Mouse (Mus musculus): ENCODE results near the gene Sv2b. TPM values are rescaled to one million over a fixed set of nuclear protein-coding genes. Genes with fewer than 3 reads are reported as not detected.
"Not testable (repeated sequence)": the region's sequence is repeated elsewhere in the genome, so short reads cannot be mapped to it uniquely, and the experiment has no call there.

Sv2b gene
- polyA plus RNA-seq, 1 experiment = not detected

DNA sequence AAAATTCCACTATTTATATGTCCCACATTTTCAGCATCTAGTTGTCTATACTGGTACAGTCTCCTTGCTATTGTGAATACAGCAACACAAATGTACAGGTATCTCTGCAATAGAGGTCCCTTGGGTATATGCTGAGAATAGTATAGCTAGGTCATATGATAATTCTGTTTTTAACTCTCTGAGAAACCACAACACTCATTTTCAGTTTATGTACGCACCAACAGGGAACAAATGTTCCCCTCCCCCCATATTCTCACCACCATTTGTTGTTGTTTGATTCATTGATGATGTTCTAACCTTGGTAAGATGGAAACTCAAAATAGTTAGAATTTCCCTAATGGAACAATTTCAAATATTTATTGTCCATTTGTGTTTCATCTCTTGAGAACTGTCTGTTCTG, 16.2 kb upstream of the Sv2b start:
- Histone ChIP-seq H3K4me3 (replicated peaks; ENCODE audit: control insufficient read depth, low read depth, low read length) (no peak overlapping the region), H3K27ac (ENCODE audit: control insufficient read depth, insufficient read depth, low read depth, low read length, poor library complexity) (no peak overlapping the region), H3K4me1 (ENCODE audit: control insufficient read depth, insufficient read depth, low read length) (no peaks in the 10 kb centered on the region; the same call in 1 of the 2 replicates)
- TF ChIP-seq POLR2A (IDR thresholded peaks at IDR 0.05; ENCODE audit: borderline replicate concordance, control insufficient read depth, low read depth, low read length) (no peak), CTCF (IDR thresholded peaks at IDR 0.05; ENCODE audit: control insufficient read depth, insufficient read depth, low read length) (no peak)
- WGBS = 64% methylated on average over 1 of the region's 1 CpGs

DNA sequence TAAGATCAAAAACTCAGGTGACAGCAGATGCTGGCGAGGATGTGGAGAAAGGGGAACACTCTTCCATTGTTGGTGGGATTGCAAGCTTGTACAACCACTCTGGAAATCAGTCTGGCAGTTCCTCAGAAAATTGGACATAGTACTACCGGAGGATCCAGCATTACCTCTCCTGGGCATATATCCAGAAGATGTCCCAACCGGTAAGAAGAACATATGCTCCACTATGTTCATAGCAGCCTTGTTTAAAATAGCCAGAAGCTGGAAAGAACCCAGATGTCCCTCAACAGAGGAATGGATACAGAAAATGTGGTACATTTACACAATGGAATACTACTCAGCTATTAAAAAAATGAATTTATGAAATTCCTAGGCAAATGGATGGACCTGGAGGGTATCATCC, 13.7 kb upstream of the Sv2b start:
- not testable (repeated sequence) for H3K27ac ChIP-seq (ENCODE audit: control insufficient read depth, insufficient read depth, low read depth, low read length, poor library complexity); H3K4me1 ChIP-seq (ENCODE audit: control insufficient read depth, insufficient read depth, low read length); H3K4me3 ChIP-seq (replicated peaks; ENCODE audit: control insufficient read depth, low read depth, low read length)
- 83% methylated on average over 3 of the region's 3 CpGs for WGBS

DNA sequence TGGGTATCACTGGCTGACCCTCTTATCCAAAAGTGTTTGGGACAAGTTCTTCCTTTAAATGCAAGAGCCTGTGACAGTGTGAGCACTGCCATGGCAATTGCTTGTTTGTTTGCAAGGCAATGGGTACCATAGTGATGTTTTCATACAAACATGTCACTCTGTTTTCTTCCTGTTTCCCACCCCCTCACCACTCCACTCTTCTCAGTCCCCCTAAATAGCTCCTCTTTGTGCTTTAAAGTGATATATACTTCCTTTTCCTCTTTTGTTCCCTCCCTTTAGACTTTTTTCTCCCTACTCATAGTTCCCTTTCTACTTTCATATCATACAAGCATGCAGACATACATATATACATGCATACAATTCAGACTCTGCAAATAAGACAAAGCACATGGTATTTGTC, 10.9 kb upstream of the Sv2b start:
- H3K27ac ChIP-seq (ENCODE audit: control insufficient read depth, insufficient read depth, low read depth, low read length, poor library complexity) = no peak overlapping the region
- TF ChIP-seq CTCF (IDR thresholded peaks at IDR 0.05; ENCODE audit: control insufficient read depth, insufficient read depth, low read length) = no peak
- no peak for TF ChIP-seq POLR2A (IDR thresholded peaks at IDR 0.05; ENCODE audit: borderline replicate concordance, control insufficient read depth, low read depth, low read length)
- no peak overlapping the region for H3K4me3 ChIP-seq (replicated peaks; ENCODE audit: control insufficient read depth, low read depth, low read length)
- no peaks in the 10 kb centered on the region; the same call in 1 of the 2 replicates for H3K4me1 ChIP-seq (ENCODE audit: control insufficient read depth, insufficient read depth, low read length)

DNA sequence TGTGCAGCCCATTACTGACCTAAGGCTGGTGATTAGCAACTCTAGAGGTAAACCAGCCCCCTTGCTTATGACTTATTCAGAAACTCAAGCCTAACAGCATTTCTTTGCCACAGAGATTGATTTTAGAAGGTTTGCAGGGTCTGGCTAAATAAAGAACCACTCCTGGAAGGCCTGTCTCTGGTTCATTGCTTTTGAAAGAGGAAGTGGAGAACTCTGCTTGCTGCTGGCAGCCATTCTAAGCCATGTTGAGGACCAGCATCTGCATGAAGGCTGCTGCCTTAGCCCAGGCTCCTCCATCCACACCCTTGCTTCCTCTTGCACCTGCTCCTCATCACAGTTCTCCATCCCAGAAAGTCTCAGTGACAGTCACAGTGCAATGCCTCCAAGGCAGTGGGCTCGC, 9.3 kb upstream of the Sv2b start:
- Histone ChIP-seq H3K4me1 (ENCODE audit: control insufficient read depth, insufficient read depth, low read length) (no peaks in the 10 kb centered on the region; the same call in 1 of the 2 replicates), H3K4me3 (replicated peaks; ENCODE audit: control insufficient read depth, low read depth, low read length) (no peak overlapping the region), H3K27ac (ENCODE audit: control insufficient read depth, insufficient read depth, low read depth, low read length, poor library complexity) (no peak overlapping the region)
- TF ChIP-seq POLR2A (IDR thresholded peaks at IDR 0.05; ENCODE audit: borderline replicate concordance, control insufficient read depth, low read depth, low read length) (no peak), CTCF (IDR thresholded peaks at IDR 0.05; ENCODE audit: control insufficient read depth, insufficient read depth, low read length) (no peak)
- WGBS = 65% methylated on average over 1 of the region's 1 CpGs

DNA sequence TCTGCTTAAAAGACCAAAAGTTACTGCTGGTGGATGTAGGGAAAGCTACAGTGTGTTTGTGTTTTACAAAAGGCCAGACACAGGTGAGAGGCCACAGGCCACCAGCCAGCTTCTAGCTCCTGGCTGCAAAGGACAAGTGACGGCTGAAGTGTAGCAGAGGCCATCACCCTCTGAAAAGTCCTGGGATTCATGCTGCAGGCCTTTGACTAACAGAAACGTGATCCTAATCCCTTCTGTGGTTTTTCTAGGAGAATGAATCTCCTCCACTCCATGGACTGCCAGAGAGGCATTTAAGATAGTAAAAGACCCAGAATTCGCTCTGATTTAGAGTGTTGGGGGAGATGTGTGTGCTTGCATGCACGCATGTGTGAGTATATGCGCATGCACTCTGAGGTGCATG, 5.8 kb upstream of the Sv2b start:
- no peak for TF ChIP-seq CTCF (IDR thresholded peaks at IDR 0.05; ENCODE audit: control insufficient read depth, insufficient read depth, low read length)
- TF ChIP-seq POLR2A (IDR thresholded peaks at IDR 0.05; ENCODE audit: borderline replicate concordance, control insufficient read depth, low read depth, low read length) = no peak
- H3K4me1 ChIP-seq (ENCODE audit: control insufficient read depth, insufficient read depth, low read length) = no peaks in the 10 kb centered on the region; the same call in 1 of the 2 replicates
- no peak overlapping the region for H3K4me3 ChIP-seq (replicated peaks; ENCODE audit: control insufficient read depth, low read depth, low read length)
- H3K27ac ChIP-seq (ENCODE audit: control insufficient read depth, insufficient read depth, low read depth, low read length, poor library complexity) = no peak overlapping the region
- WGBS = 82% methylated on average over 5 of the region's 5 CpGs

DNA sequence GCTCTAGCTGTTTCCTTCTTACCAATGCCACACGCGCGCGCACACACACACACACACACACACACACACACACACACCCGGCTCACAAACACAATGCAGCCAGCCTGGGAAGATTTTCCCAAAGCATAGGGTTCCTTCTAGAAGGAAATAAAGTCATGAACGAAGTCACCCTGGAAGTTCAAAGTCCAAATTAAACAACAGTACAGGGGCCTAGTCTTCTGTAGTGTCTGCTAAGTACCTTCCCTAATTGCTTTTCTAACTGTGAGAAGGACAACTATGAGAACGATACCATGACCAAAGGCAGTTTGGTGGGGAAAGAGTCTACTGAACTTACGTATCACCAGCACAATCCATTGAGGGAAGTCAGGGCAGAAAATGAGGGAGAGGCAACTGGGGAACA, 508 bp upstream of the Sv2b start:
- Histone ChIP-seq H3K27ac (ENCODE audit: control insufficient read depth, insufficient read depth, low read depth, low read length, poor library complexity) (no peak overlapping the region), H3K4me3 (replicated peaks; ENCODE audit: control insufficient read depth, low read depth, low read length) (no peak overlapping the region), H3K4me1 (ENCODE audit: control insufficient read depth, insufficient read depth, low read length) (no peaks in the 10 kb centered on the region)
- 80% methylated on average over 8 of the region's 8 CpGs for WGBS
- TF ChIP-seq POLR2A (IDR thresholded peaks at IDR 0.05; ENCODE audit: borderline replicate concordance, control insufficient read depth, low read depth, low read length) (no peak), CTCF (IDR thresholded peaks at IDR 0.05; ENCODE audit: control insufficient read depth, insufficient read depth, low read length) (no peak)

DNA sequence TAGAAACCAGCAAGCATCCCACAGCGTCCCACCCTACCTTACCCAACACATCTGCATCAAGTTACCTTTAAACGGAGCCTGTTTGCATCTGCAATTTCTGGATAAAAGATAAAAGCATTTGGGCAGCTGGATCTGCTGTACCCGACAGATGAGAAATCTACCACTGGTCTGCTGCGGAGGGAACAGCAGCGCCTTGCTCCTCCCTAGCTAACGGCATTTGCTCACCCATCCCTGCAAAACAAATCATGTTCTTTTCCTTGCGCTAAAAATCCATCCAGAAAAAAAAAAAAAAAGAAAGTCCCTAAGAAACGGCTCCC, 964 bp downstream of the Sv2b start:
- no peak overlapping the region for H3K27ac ChIP-seq (ENCODE audit: control insufficient read depth, insufficient read depth, low read depth, low read length, poor library complexity)
- WGBS = 9% methylated on average over 8 of the region's 8 CpGs
- TF ChIP-seq POLR2A (IDR thresholded peaks at IDR 0.05; ENCODE audit: borderline replicate concordance, control insufficient read depth, low read depth, low read length) = no peak
- TF ChIP-seq CTCF (IDR thresholded peaks at IDR 0.05; ENCODE audit: control insufficient read depth, insufficient read depth, low read length) = no peak
- no peak overlapping the region for H3K4me3 ChIP-seq (replicated peaks; ENCODE audit: control insufficient read depth, low read depth, low read length)
- H3K4me1 ChIP-seq (ENCODE audit: control insufficient read depth, insufficient read depth, low read length) = no peaks in the 10 kb centered on the region

DNA sequence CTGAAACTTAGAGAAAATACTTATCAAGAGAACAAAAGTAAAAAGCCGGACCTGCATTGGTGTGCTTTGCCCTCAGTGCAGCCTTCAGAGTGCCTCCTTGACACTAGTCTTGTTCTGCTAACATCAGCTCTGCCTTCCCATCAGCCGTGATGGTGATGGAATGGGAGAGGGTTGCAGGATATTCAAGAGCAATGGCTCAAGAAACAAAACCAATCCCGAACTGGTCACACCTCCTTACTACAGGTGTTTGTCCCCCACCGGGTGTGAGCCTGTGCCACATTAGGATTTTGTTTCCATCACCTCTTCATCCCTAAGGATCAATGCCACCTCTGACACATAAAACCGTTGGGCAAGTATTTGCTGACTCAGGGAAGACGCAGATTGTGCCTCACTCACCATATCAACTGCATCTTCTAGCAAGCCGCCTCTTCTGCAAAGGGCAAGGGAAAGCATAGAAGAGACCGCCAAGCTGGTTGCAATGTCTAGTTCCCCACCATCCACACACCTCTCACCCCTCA, 1.4 kb downstream of the Sv2b start:
- TF ChIP-seq CTCF (IDR thresholded peaks at IDR 0.05; ENCODE audit: control insufficient read depth, insufficient read depth, low read length) = no peak
- no peak for TF ChIP-seq POLR2A (IDR thresholded peaks at IDR 0.05; ENCODE audit: borderline replicate concordance, control insufficient read depth, low read depth, low read length)
- WGBS = 65% methylated on average over 8 of the region's 8 CpGs
- H3K4me3 ChIP-seq (replicated peaks; ENCODE audit: control insufficient read depth, low read depth, low read length) = no peak overlapping the region
- H3K27ac ChIP-seq (ENCODE audit: control insufficient read depth, insufficient read depth, low read depth, low read length, poor library complexity) = no peak overlapping the region
- H3K4me1 ChIP-seq (ENCODE audit: control insufficient read depth, insufficient read depth, low read length) = no peaks in the 10 kb centered on the region

DNA sequence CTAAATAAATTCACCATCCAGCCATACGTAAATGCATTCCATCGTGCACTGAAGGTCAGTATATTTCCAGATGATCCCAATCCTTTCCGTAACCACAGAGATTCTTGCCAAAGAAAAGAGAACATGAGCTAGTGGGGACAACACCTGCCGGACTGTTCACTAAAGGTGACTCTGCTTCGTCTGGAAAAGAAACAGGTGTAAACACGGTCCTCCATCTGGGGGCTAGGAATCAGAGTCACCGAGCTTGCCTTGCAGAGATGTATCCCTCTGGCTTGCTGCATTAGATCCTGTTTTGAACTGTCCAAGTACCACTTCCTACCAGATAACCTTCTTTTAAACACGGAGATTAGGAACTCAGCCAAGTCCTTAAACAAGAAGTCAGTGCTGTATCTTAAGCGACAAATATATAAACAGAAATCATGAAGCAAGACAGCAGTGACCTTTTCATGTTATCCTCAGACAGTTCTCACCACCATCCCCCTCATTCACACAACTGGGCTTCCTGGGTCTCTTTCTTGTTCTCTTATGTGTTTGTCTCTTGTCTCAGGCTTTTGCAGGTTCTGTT, 3.1 kb downstream of the Sv2b start:
- WGBS = 54% methylated on average over 9 of the region's 9 CpGs

More for the DNA sequence above, 3.1 kb downstream of the Sv2b start:
- H3K27ac ChIP-seq (ENCODE audit: control insufficient read depth, insufficient read depth, low read depth, low read length, poor library complexity) = no peak overlapping the region
- no peak for TF ChIP-seq POLR2A (IDR thresholded peaks at IDR 0.05; ENCODE audit: borderline replicate concordance, control insufficient read depth, low read depth, low read length)
- TF ChIP-seq CTCF (IDR thresholded peaks at IDR 0.05; ENCODE audit: control insufficient read depth, insufficient read depth, low read length) = no peak
- H3K4me3 ChIP-seq (replicated peaks; ENCODE audit: control insufficient read depth, low read depth, low read length) = no peak overlapping the region
- H3K4me1 ChIP-seq (ENCODE audit: control insufficient read depth, insufficient read depth, low read length) = no peaks in the 10 kb centered on the region

Data from bone marrow, adult 2 months (tissue).